Mouse (Mus musculus): ENCODE data around the gene Olfr1289. TPM values are rescaled to one million over a fixed set of nuclear protein-coding genes. Genes with fewer than 3 reads are reported as not detected.

The Olfr1289 gene
- total RNA-seq (2014; fragmentation: Nextera tagmentation) (not detected in 2 replicates), total RNA-seq (2017) (not detected in 2 replicates)

- ATAC-seq (replicated peaks; ENCODE audit: low FRiP score, low TSS enrichment, poor library complexity, severe bottlenecking) = no peak
Measured at GRCm38 (mm10) chr2:111480519-111480918, at the start of gene Olfr1289. TSS of gene Olfr1289 (plus strand) at chr2:111480819.

- no peak for ATAC-seq (replicated peaks; ENCODE audit: low FRiP score, low TSS enrichment, poor library complexity, severe bottlenecking)
Measured at GRCm38 (mm10) chr2:111448842-111449241, 31.8 kb upstream of the Olfr1289 start, which contains the start of gene Olfr1287. TSS of gene Olfr1287 (plus strand) at chr2:111449142.

- no peak for ATAC-seq (replicated peaks; ENCODE audit: low FRiP score, low TSS enrichment, poor library complexity, severe bottlenecking)
Measured at GRCm38 (mm10) chr2:111473801-111474200, 6.8 kb upstream of the Olfr1289 start, which contains the start of gene Olfr1288. TSS of gene Olfr1288 (plus strand) at chr2:111474101.

GRCm38 (mm10) chr2:111493729-111494128 is 13.1 kb downstream of the Olfr1289 start, which contains the start of gene Olfr1290:
TSS of gene Olfr1290 (minus strand) at chr2:111493829.
- ATAC-seq (replicated peaks; ENCODE audit: low FRiP score, low TSS enrichment, poor library complexity, severe bottlenecking) = no peak

- ATAC-seq (replicated peaks; ENCODE audit: low FRiP score, low TSS enrichment, poor library complexity, severe bottlenecking) = no peak
Measured at GRCm38 (mm10) chr2:111496880-111497279, 16.3 kb downstream of the Olfr1289 start, which contains the start of gene Olfr1291-ps1. TSS of gene Olfr1291-ps1 (plus strand) at chr2:111497180.

- no peak for ATAC-seq (replicated peaks; ENCODE audit: low FRiP score, low TSS enrichment, poor library complexity, severe bottlenecking)
Measured at GRCm38 (mm10) chr2:111517451-111517850, 36.8 kb downstream of the Olfr1289 start.

GRCm38 (mm10) chr2:111524903-111525302 is 44.3 kb downstream of the Olfr1289 start, which contains the start of gene Olfr1293-ps:
TSS of gene Olfr1293-ps (plus strand) at chr2:111525203.
- ATAC-seq (replicated peaks; ENCODE audit: low FRiP score, low TSS enrichment, poor library complexity, severe bottlenecking) = no peak

Other genes with a start within 250 kb of the Olfr1289 start
- not detected in 2 replicates for gene Olfr1275, start 245.5 kb upstream of the Olfr1289 start, total RNA-seq (2014; fragmentation: Nextera tagmentation)
- not detected in 2 replicates for gene Olfr1275, start 245.5 kb upstream of the Olfr1289 start, total RNA-seq (2017)
- gene Olfr1276, start 226.3 kb upstream of the Olfr1289 start, total RNA-seq (2014; fragmentation: Nextera tagmentation) = not detected in 2 replicates
- gene Olfr1276, start 226.3 kb upstream of the Olfr1289 start, total RNA-seq (2017) = not detected in 2 replicates
- not detected in 2 replicates for gene Olfr1277, start 206.7 kb upstream of the Olfr1289 start, total RNA-seq (2014; fragmentation: Nextera tagmentation)
- gene Olfr1277, start 206.7 kb upstream of the Olfr1289 start, total RNA-seq (2017) = not detected in 2 replicates
- gene Olfr1278, start 190.7 kb upstream of the Olfr1289 start, total RNA-seq (2014; fragmentation: Nextera tagmentation) = not detected in 2 replicates
- not detected in 2 replicates for gene Olfr1278, start 190.7 kb upstream of the Olfr1289 start, total RNA-seq (2017)
- not detected in 2 replicates for gene Olfr1279, start 180.2 kb upstream of the Olfr1289 start, total RNA-seq (2014; fragmentation: Nextera tagmentation)
- not detected in 2 replicates for gene Olfr1279, start 180.2 kb upstream of the Olfr1289 start, total RNA-seq (2017)
- not detected in 2 replicates for gene Olfr1280, start 166.8 kb upstream of the Olfr1289 start, total RNA-seq (2014; fragmentation: Nextera tagmentation)
- not detected in 2 replicates for gene Olfr1280, start 166.8 kb upstream of the Olfr1289 start, total RNA-seq (2017)
- gene Olfr1281, start 154.3 kb upstream of the Olfr1289 start, total RNA-seq (2014; fragmentation: Nextera tagmentation) = not detected in 2 replicates
- not detected in 2 replicates for gene Olfr1281, start 154.3 kb upstream of the Olfr1289 start, total RNA-seq (2017)
- gene Olfr1282, start 144.7 kb upstream of the Olfr1289 start, total RNA-seq (2014; fragmentation: Nextera tagmentation) = not detected in 2 replicates
- gene Olfr1282, start 144.7 kb upstream of the Olfr1289 start, total RNA-seq (2017) = not detected in 2 replicates
- not detected in 2 replicates for gene Olfr1283, start 114.0 kb upstream of the Olfr1289 start, total RNA-seq (2014; fragmentation: Nextera tagmentation)
- not detected in 2 replicates for gene Olfr1283, start 114.0 kb upstream of the Olfr1289 start, total RNA-seq (2017)
- not detected in 2 replicates for gene Olfr1284, start 105.3 kb upstream of the Olfr1289 start, total RNA-seq (2014; fragmentation: Nextera tagmentation)
- gene Olfr1284, start 105.3 kb upstream of the Olfr1289 start, total RNA-seq (2017) = not detected in 2 replicates
- not detected in 2 replicates for gene Olfr1286, start 57.7 kb upstream of the Olfr1289 start, total RNA-seq (2014; fragmentation: Nextera tagmentation)
- gene Olfr1286, start 57.7 kb upstream of the Olfr1289 start, total RNA-seq (2017) = not detected in 2 replicates
- gene Olfr1287, start 31.7 kb upstream of the Olfr1289 start, total RNA-seq (2014; fragmentation: Nextera tagmentation) = not detected in 2 replicates
- not detected in 2 replicates for gene Olfr1287, start 31.7 kb upstream of the Olfr1289 start, total RNA-seq (2017)
- gene Olfr1288, start 6.7 kb upstream of the Olfr1289 start, total RNA-seq (2014; fragmentation: Nextera tagmentation) = not detected in 2 replicates
- not detected in 2 replicates for gene Olfr1288, start 6.7 kb upstream of the Olfr1289 start, total RNA-seq (2017)
- not detected in 2 replicates for gene Olfr1290, start 13.0 kb downstream of the Olfr1289 start, total RNA-seq (2014; fragmentation: Nextera tagmentation)
- not detected in 2 replicates for gene Olfr1290, start 13.0 kb downstream of the Olfr1289 start, total RNA-seq (2017)
- gene Olfr1291-ps1, start 16.4 kb downstream of the Olfr1289 start, total RNA-seq (2014; fragmentation: Nextera tagmentation) = not detected in 2 replicates
- gene Olfr1291-ps1, start 16.4 kb downstream of the Olfr1289 start, total RNA-seq (2017) = not detected in 2 replicates
- not detected in 2 replicates for gene Olfr1293-ps, start 44.4 kb downstream of the Olfr1289 start, total RNA-seq (2014; fragmentation: Nextera tagmentation)
- not detected in 2 replicates for gene Olfr1293-ps, start 44.4 kb downstream of the Olfr1289 start, total RNA-seq (2017)
- not detected in 2 replicates for gene Olfr1294, start 59.5 kb downstream of the Olfr1289 start, total RNA-seq (2014; fragmentation: Nextera tagmentation)
- not detected in 2 replicates for gene Olfr1294, start 59.5 kb downstream of the Olfr1289 start, total RNA-seq (2017)
- not detected in 2 replicates for gene Olfr1295, start 88.9 kb downstream of the Olfr1289 start, total RNA-seq (2014; fragmentation: Nextera tagmentation)
- gene Olfr1295, start 88.9 kb downstream of the Olfr1289 start, total RNA-seq (2017) = not detected in 2 replicates
- gene Olfr1297, start 145.7 kb downstream of the Olfr1289 start, total RNA-seq (2014; fragmentation: Nextera tagmentation) = not detected in 2 replicates
- gene Olfr1297, start 145.7 kb downstream of the Olfr1289 start, total RNA-seq (2017) = not detected in 2 replicates
- gene Olfr1298, start 168.4 kb downstream of the Olfr1289 start, total RNA-seq (2014; fragmentation: Nextera tagmentation) = not detected in 2 replicates
- gene Olfr1298, start 168.4 kb downstream of the Olfr1289 start, total RNA-seq (2017) = not detected in 2 replicates
- gene Olfr1299, start 180.6 kb downstream of the Olfr1289 start, total RNA-seq (2014; fragmentation: Nextera tagmentation) = not detected in 2 replicates
- gene Olfr1299, start 180.6 kb downstream of the Olfr1289 start, total RNA-seq (2017) = not detected in 2 replicates